Mouse (Mus musculus): ENCODE results near the gene Tmem108. TPM values are rescaled to one million over a fixed set of nuclear protein-coding genes. Genes with fewer than 3 reads are reported as not detected.

The Tmem108 gene
- polyA plus RNA-seq, 1 experiment from 2014 or later: 14.2 TPM

- H3K27ac ChIP-seq (replicated peaks; ENCODE audit: low read depth, low read length): no peak overlapping the region
- no peak for ATAC-seq (replicated peaks; ENCODE audit: insufficient number of reproducible peaks, low FRiP score, low TSS enrichment, low read depth)
- no peak for DNase-seq (ENCODE audit: low spot score)
- no peaks in the 10 kb centered on the region for H3K27me3 ChIP-seq (ENCODE audit: control insufficient read depth, insufficient read depth, low read length)
- H3K4me2 ChIP-seq (ENCODE audit: low read depth, low read length): no peak overlapping the region
- no peaks in the 10 kb centered on the region for H3K4me1 ChIP-seq (ENCODE audit: control insufficient read depth, insufficient read depth, low read length)
- H3K4me3 ChIP-seq (ENCODE audit: low read depth, low read length): no peak overlapping the region
- no peaks in the 10 kb centered on the region for H3K36me3 ChIP-seq (replicated peaks; ENCODE audit: control insufficient read depth, insufficient read depth, low read depth, low read length)
- no peak overlapping the region for H3K9ac ChIP-seq (replicated peaks; ENCODE audit: low read length)
- no peaks in the 10 kb centered on the region for H3K9me3 ChIP-seq (replicated peaks; ENCODE audit: control insufficient read depth, low read length)
- WGBS: 88% methylated on average over 11 of the region's 11 CpGs
Observed at GRCm38 (mm10) chr9:103720021-103720420, 41.6 kb downstream of the Tmem108 start.

- H3K4me1 ChIP-seq (ENCODE audit: control insufficient read depth, insufficient read depth, low read length): no peaks in the 10 kb centered on the region
- no peaks in the 10 kb centered on the region for H3K27me3 ChIP-seq (ENCODE audit: control insufficient read depth, insufficient read depth, low read length)
- DNase-seq (ENCODE audit: low spot score): no peak
- no peaks in the 10 kb centered on the region for H3K9me3 ChIP-seq (replicated peaks; ENCODE audit: control insufficient read depth, low read length)
- WGBS: 93% methylated on average over 13 of the region's 13 CpGs
- no peak for ATAC-seq (replicated peaks; ENCODE audit: insufficient number of reproducible peaks, low FRiP score, low TSS enrichment, low read depth)
- H3K4me3 ChIP-seq (ENCODE audit: low read depth, low read length): no peak overlapping the region
- no peaks in the 10 kb centered on the region for H3K36me3 ChIP-seq (replicated peaks; ENCODE audit: control insufficient read depth, insufficient read depth, low read depth, low read length)
- no peak overlapping the region for H3K4me2 ChIP-seq (ENCODE audit: low read depth, low read length)
- H3K9ac ChIP-seq (replicated peaks; ENCODE audit: low read length): no peak overlapping the region
- no peak overlapping the region for H3K27ac ChIP-seq (replicated peaks; ENCODE audit: low read depth, low read length)
Observed at GRCm38 (mm10) chr9:103716002-103716401, 45.6 kb downstream of the Tmem108 start.

- WGBS: 92% methylated on average over 4 of the region's 4 CpGs
- H3K4me1 ChIP-seq (ENCODE audit: control insufficient read depth, insufficient read depth, low read length): no peaks in the 10 kb centered on the region
- DNase-seq (ENCODE audit: low spot score): no peak
Observed at GRCm38 (mm10) chr9:103715352-103715751, 46.3 kb downstream of the Tmem108 start.

DNA sequence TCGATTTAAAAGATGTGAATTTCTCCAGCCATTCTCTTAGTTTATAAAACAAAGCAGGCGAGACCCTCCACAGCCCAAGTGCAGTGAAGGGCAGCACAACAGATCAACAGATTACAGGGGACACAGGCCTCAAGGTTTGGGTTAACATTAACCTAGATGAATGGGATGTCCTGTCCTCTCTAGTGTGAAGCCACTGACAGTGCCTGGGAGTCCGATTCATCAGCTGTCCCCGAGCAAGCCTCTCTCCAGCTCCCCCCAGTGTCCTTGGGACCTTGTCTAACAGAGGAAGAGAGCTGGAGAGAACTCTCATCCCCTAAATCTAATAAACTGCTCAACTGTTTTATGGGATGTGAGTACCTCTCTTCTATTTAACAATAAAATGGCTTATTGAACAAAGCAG is 48.4 kb downstream of the Tmem108 start:
- Histone ChIP-seq H3K9ac (replicated peaks; ENCODE audit: low read length) (no peak overlapping the region), H3K27me3 (ENCODE audit: control insufficient read depth, insufficient read depth, low read length) (no peaks in the 10 kb centered on the region), H3K27ac (replicated peaks; ENCODE audit: low read depth, low read length) (no peak overlapping the region), H3K9me3 (replicated peaks; ENCODE audit: control insufficient read depth, low read length) (no peaks in the 10 kb centered on the region), H3K36me3 (replicated peaks; ENCODE audit: control insufficient read depth, insufficient read depth, low read depth, low read length) (no peaks in the 10 kb centered on the region), H3K4me1 (ENCODE audit: control insufficient read depth, insufficient read depth, low read length) (no peaks in the 10 kb centered on the region), H3K4me3 (ENCODE audit: low read depth, low read length) (no peak overlapping the region), H3K4me2 (ENCODE audit: low read depth, low read length) (no peak overlapping the region)
- WGBS: 80% methylated on average over 4 of the region's 4 CpGs
- DNase-seq (ENCODE audit: low spot score): no peak
- no peak for ATAC-seq (replicated peaks; ENCODE audit: insufficient number of reproducible peaks, low FRiP score, low TSS enrichment, low read depth)

More at GRCm38 (mm10) chr9:103715352-103715751, 46.3 kb downstream of the Tmem108 start:
- Histone ChIP-seq H3K4me2 (ENCODE audit: low read depth, low read length) (no peak overlapping the region), H3K4me3 (ENCODE audit: low read depth, low read length) (no peak overlapping the region), H3K27me3 (ENCODE audit: control insufficient read depth, insufficient read depth, low read length) (no peaks in the 10 kb centered on the region), H3K9me3 (replicated peaks; ENCODE audit: control insufficient read depth, low read length) (no peaks in the 10 kb centered on the region), H3K9ac (replicated peaks; ENCODE audit: low read length) (no peak overlapping the region), H3K27ac (replicated peaks; ENCODE audit: low read depth, low read length) (no peak overlapping the region), H3K36me3 (replicated peaks; ENCODE audit: control insufficient read depth, insufficient read depth, low read depth, low read length) (no peaks in the 10 kb centered on the region)
- ATAC-seq (replicated peaks; ENCODE audit: insufficient number of reproducible peaks, low FRiP score, low TSS enrichment, low read depth): no peak

GRCm38 (mm10) chr9:103712711-103713110 is 48.9 kb downstream of the Tmem108 start:
- ATAC-seq (replicated peaks; ENCODE audit: insufficient number of reproducible peaks, low FRiP score, low TSS enrichment, low read depth) (no peak), DNase-seq (ENCODE audit: low spot score) (no peak)
- Histone ChIP-seq H3K9me3 (replicated peaks; ENCODE audit: control insufficient read depth, low read length) (no peaks in the 10 kb centered on the region), H3K4me1 (ENCODE audit: control insufficient read depth, insufficient read depth, low read length) (no peaks in the 10 kb centered on the region), H3K27me3 (ENCODE audit: control insufficient read depth, insufficient read depth, low read length) (no peaks in the 10 kb centered on the region), H3K4me2 (ENCODE audit: low read depth, low read length) (no peak overlapping the region), H3K27ac (replicated peaks; ENCODE audit: low read depth, low read length) (no peak overlapping the region), H3K4me3 (ENCODE audit: low read depth, low read length) (no peak overlapping the region), H3K9ac (replicated peaks; ENCODE audit: low read length) (no peak overlapping the region), H3K36me3 (replicated peaks; ENCODE audit: control insufficient read depth, insufficient read depth, low read depth, low read length) (no peaks in the 10 kb centered on the region)
- 67% methylated on average over 7 of the region's 7 CpGs for WGBS

GRCm38 (mm10) chr9:103709694-103710093 is 51.9 kb downstream of the Tmem108 start:
- WGBS: 49% methylated on average over 3 of the region's 3 CpGs
- no peak for DNase-seq (ENCODE audit: low spot score)
- ATAC-seq (replicated peaks; ENCODE audit: insufficient number of reproducible peaks, low FRiP score, low TSS enrichment, low read depth): no peak
- Histone ChIP-seq H3K9me3 (replicated peaks; ENCODE audit: control insufficient read depth, low read length) (no peaks in the 10 kb centered on the region), H3K4me1 (ENCODE audit: control insufficient read depth, insufficient read depth, low read length) (no peaks in the 10 kb centered on the region), H3K27ac (replicated peaks; ENCODE audit: low read depth, low read length) (no peak overlapping the region), H3K4me3 (ENCODE audit: low read depth, low read length) (no peak overlapping the region), H3K36me3 (replicated peaks; ENCODE audit: control insufficient read depth, insufficient read depth, low read depth, low read length) (no peaks in the 10 kb centered on the region), H3K27me3 (ENCODE audit: control insufficient read depth, insufficient read depth, low read length) (no peaks in the 10 kb centered on the region), H3K4me2 (ENCODE audit: low read depth, low read length) (no peak overlapping the region), H3K9ac (replicated peaks; ENCODE audit: low read length) (no peak overlapping the region)

- Histone ChIP-seq H3K9me3 (replicated peaks; ENCODE audit: control insufficient read depth, low read length) (no peaks in the 10 kb centered on the region), H3K4me1 (ENCODE audit: control insufficient read depth, insufficient read depth, low read length) (no peaks in the 10 kb centered on the region), H3K9ac (replicated peaks; ENCODE audit: low read length) (no peak overlapping the region), H3K27me3 (ENCODE audit: control insufficient read depth, insufficient read depth, low read length) (no peaks in the 10 kb centered on the region), H3K4me3 (ENCODE audit: low read depth, low read length) (no peak overlapping the region), H3K36me3 (replicated peaks; ENCODE audit: control insufficient read depth, insufficient read depth, low read depth, low read length) (no peaks in the 10 kb centered on the region), H3K4me2 (ENCODE audit: low read depth, low read length) (no peak overlapping the region), H3K27ac (replicated peaks; ENCODE audit: low read depth, low read length) (no peak overlapping the region)
- DNase-seq (ENCODE audit: low spot score): no peak
- 81% methylated on average over 16 of the region's 16 CpGs for WGBS
- ATAC-seq (replicated peaks; ENCODE audit: insufficient number of reproducible peaks, low FRiP score, low TSS enrichment, low read depth): no peak
Observed at GRCm38 (mm10) chr9:103708514-103709173, 53.0 kb downstream of the Tmem108 start.

GRCm38 (mm10) chr9:103707857-103708256 is 53.8 kb downstream of the Tmem108 start:
- no peak for ATAC-seq (replicated peaks; ENCODE audit: insufficient number of reproducible peaks, low FRiP score, low TSS enrichment, low read depth)
- no peak for DNase-seq (ENCODE audit: low spot score)
- Histone ChIP-seq H3K4me2 (ENCODE audit: low read depth, low read length) (no peak overlapping the region), H3K9ac (replicated peaks; ENCODE audit: low read length) (no peak overlapping the region), H3K27ac (replicated peaks; ENCODE audit: low read depth, low read length) (no peak overlapping the region), H3K27me3 (ENCODE audit: control insufficient read depth, insufficient read depth, low read length) (no peaks in the 10 kb centered on the region), H3K4me3 (ENCODE audit: low read depth, low read length) (no peak overlapping the region), H3K36me3 (replicated peaks; ENCODE audit: control insufficient read depth, insufficient read depth, low read depth, low read length) (no peaks in the 10 kb centered on the region), H3K4me1 (ENCODE audit: control insufficient read depth, insufficient read depth, low read length) (no peaks in the 10 kb centered on the region), H3K9me3 (replicated peaks; ENCODE audit: control insufficient read depth, low read length) (no peaks in the 10 kb centered on the region)
